Mouse (Mus musculus) stomach, postnatal 0 days (tissue): ENCODE results near the gene Arhgap18.

Source experiments
- CTCF ChIP-seq: IDR thresholded peaks from 2 replicates; pipeline ENCODE4 v1.5.1; 2016; ENCODE audit warnings: antibody characterized with exemption, low read depth, mild to moderate bottlenecking, moderate library complexity
- EP300 ChIP-seq: optimal IDR thresholded peaks from 2 replicates; pipeline ENCODE3; 2016; ENCODE audit warnings: antibody characterized with exemption

DNA sequence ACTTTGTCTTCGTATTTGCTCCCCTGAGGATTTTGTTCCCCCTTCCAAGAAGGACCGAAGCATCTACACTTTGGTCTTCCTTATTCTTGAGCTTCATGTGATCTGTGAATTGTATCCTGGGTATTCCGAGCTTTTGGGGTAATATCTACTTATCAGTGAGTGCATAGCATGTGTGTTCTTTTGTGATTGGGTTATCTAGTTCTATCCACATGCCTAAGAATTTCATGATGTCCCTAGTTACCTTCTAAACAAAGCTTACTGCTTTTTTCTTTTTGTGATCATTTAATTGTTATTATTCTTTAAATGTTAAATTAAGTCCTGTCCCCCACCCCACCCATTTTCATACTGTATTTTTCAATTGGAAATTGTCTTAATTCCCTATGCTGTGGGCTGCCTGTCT is 78.8 kb downstream of the Arhgap18 start:
- TF ChIP-seq CTCF (no peak), EP300 (no peak)
